Mouse (Mus musculus): ENCODE data around the gene Filip1. TPM values are rescaled to one million over a fixed set of nuclear protein-coding genes. Genes with fewer than 3 reads are reported as not detected.

The Filip1 gene
- total and polyA plus RNA-seq, 3 experiments, result not detected

DNA sequence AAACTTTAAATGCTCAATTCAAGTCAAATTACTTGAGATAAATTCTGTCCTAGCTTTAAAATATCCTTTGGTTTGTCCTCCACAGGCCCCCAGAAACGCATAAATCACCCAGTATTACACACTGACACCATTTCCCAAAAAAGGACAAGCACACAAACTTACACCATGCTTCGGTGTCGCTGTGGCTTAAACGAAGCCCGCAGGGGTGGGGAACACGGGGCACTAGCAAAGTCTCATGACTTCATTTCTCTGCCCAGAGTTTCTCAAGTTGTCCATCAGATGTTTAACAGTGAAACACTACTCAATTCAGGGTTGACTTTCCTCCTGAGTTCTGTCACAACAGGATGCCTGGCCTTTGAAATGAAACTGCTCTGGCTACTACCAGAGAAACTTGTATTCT is 41.0 kb downstream of the Filip1 start:
- Histone ChIP-seq H3K4me1 (ENCODE audit: control insufficient read depth in 1 of 2, insufficient read depth in 2 of 2, low read length in 2 of 2) (no peaks in the 10 kb centered on the region), H3K27me3 (ENCODE audit: control insufficient read depth in 1 of 2, insufficient read depth in 2 of 2, low read length in 2 of 2) (peaks cover 0 to 2% of the 10 kb centered on the region in 2 experiments; a peak in 1 of 4 replicates), H3K9me3 (replicated peaks; ENCODE audit: insufficient read depth, low read length) (no peaks in the 10 kb centered on the region)

DNA sequence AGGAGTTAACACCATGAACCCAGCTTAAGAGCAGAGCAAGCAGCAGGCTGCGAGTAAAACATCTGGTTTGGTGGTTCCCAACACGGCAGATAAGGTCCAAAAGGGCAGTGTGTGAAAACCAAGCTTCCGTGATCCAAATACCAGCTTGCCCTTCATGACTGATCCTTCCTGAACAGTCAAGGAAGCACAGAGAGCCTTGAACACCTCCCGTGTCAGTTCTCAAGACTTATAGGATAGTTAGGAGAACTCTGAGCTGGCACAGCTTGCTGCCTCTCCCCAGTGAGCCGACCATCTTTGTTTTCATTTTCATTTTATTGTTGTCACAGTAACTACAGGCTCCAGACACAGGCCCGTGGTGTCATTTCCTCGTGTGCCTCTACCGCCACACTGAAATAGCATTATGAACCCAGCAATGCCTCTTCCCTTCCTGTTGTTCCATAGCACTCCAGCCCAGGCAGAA is 42.0 kb downstream of the Filip1 start:
- no peak for TF ChIP-seq ZNF384 (IDR thresholded peaks at IDR 0.05; ENCODE audit: low read depth, low read length)
- no peak for TF ChIP-seq MEF2A (IDR thresholded peaks at IDR 0.05; ENCODE audit: extremely low read depth, insufficient replicate concordance, low read depth, low read length, poor library complexity, severe bottlenecking)
- TF ChIP-seq CHD1 (IDR thresholded peaks at IDR 0.05; ENCODE audit: low read depth, low read length), result no peak
- TF ChIP-seq SIN3A (IDR thresholded peaks at IDR 0.05; ENCODE audit: low read length), result no peak
- no peak for TF ChIP-seq CHD2 (IDR thresholded peaks at IDR 0.05; ENCODE audit: low read length)
- TF ChIP-seq RCOR1 (IDR thresholded peaks at IDR 0.05; ENCODE audit: low read depth, low read length), result no peak
- no peak for TF ChIP-seq GABPA (IDR thresholded peaks at IDR 0.05; ENCODE audit: low read depth, low read length)
- TF ChIP-seq ZC3H11A (IDR thresholded peaks at IDR 0.05; ENCODE audit: low read depth, low read length), result no peak
- no peak for TF ChIP-seq GATA1 (IDR thresholded peaks at IDR 0.05; ENCODE audit: low read depth, low read length)
- TF ChIP-seq MXI1 (IDR thresholded peaks at IDR 0.05; ENCODE audit: low read depth, low read length), result no peak
- TF ChIP-seq MAX (IDR thresholded peaks at IDR 0.05; ENCODE audit: low read length), result no peak
- TF ChIP-seq E2F4 (IDR thresholded peaks at IDR 0.05; ENCODE audit: borderline replicate concordance, low read depth, low read length), result no peak
- no peak for TF ChIP-seq USF2 (IDR thresholded peaks at IDR 0.05; ENCODE audit: borderline replicate concordance in 1 of 2, insufficient read depth in 1 of 2, low read depth in 1 of 2, low read length in 2 of 2)
- TF ChIP-seq RAD21 (IDR thresholded peaks at IDR 0.05; ENCODE audit: low read depth, low read length), result no peak
- TF ChIP-seq ZMIZ1 (IDR thresholded peaks at IDR 0.05; ENCODE audit: low read depth, low read length), result no peak
- TF ChIP-seq KAT2A (conservative IDR thresholded peaks at IDR 0.05; ENCODE audit: low read depth, low read length), result no peak
- Histone ChIP-seq H3K9ac (ENCODE audit: control insufficient read depth, low read depth, low read length, poor library complexity, severe bottlenecking) (no peak overlapping the region), H3K4me3 (ENCODE audit: control insufficient read depth in 1 of 2, insufficient read depth in 1 of 2, low read depth in 2 of 2, low read length in 2 of 2) (no peak overlapping the region), H3K36me3 (ENCODE audit: control insufficient read depth in 1 of 2, insufficient read depth in 2 of 2, low read length in 2 of 2) (no peaks in the 10 kb centered on the region), H3K27me3 (ENCODE audit: control insufficient read depth in 1 of 2, insufficient read depth in 2 of 2, low read length in 2 of 2) (peaks cover 0 to 2% of the 10 kb centered on the region in 2 experiments; a peak in 1 of 4 replicates), H3K27ac (ENCODE audit: control insufficient read depth, low read depth, low read length) (no peak overlapping the region), H3K9me3 (replicated peaks; ENCODE audit: insufficient read depth, low read length) (no peaks in the 10 kb centered on the region), H3K4me1 (ENCODE audit: control insufficient read depth in 1 of 2, insufficient read depth in 2 of 2, low read length in 2 of 2) (no peaks in the 10 kb centered on the region), H3K79me2 (ENCODE audit: control insufficient read depth, insufficient read depth, low read length, poor library complexity) (no peaks in the 10 kb centered on the region)
- no peak for DNase-seq (ENCODE audit: low read depth, low spot score)

More for the DNA sequence above, 41.0 kb downstream of the Filip1 start:
- DNase-seq (ENCODE audit: low read depth, low spot score), result no peak
- H3K4me3 ChIP-seq (ENCODE audit: control insufficient read depth in 1 of 2, insufficient read depth in 1 of 2, low read depth in 2 of 2, low read length in 2 of 2), result no peak overlapping the region
- no peak for TF ChIP-seq RCOR1 (IDR thresholded peaks at IDR 0.05; ENCODE audit: low read depth, low read length)
- TF ChIP-seq HCFC1 (IDR thresholded peaks at IDR 0.05; ENCODE audit: low read depth, low read length), result no peak
- no peak for TF ChIP-seq ZKSCAN1 (IDR thresholded peaks at IDR 0.05; ENCODE audit: low read depth, low read length)
- TF ChIP-seq KAT2A (conservative IDR thresholded peaks at IDR 0.05; ENCODE audit: low read depth, low read length), result no peak
- no peaks in the 10 kb centered on the region for H3K79me2 ChIP-seq (ENCODE audit: control insufficient read depth, insufficient read depth, low read length, poor library complexity)
- H3K27ac ChIP-seq (ENCODE audit: control insufficient read depth, low read depth, low read length), result no peak overlapping the region
- no peaks in the 10 kb centered on the region for H3K36me3 ChIP-seq (ENCODE audit: control insufficient read depth in 1 of 2, insufficient read depth in 2 of 2, low read length in 2 of 2)
- no peak overlapping the region for H3K9ac ChIP-seq (ENCODE audit: control insufficient read depth, low read depth, low read length, poor library complexity, severe bottlenecking)

All from MEL (cell line).